Mouse (Mus musculus): ENCODE results near the gene Optn. TPM values are rescaled to one million over a fixed set of nuclear protein-coding genes. Genes with fewer than 3 reads are reported as not detected.

Gene Optn
- total and polyA plus RNA-seq, 3 experiments = 25.1 to 37.3 (median 28.0) TPM

- no peak for TF ChIP-seq BHLHE40 (IDR thresholded peaks at IDR 0.05; ENCODE audit: low read depth, low read length)
- TF ChIP-seq KAT2A (IDR thresholded peaks at IDR 0.05; ENCODE audit: insufficient replicate concordance, low read length) = no peak
- no peak for TF ChIP-seq NELFE (IDR thresholded peaks at IDR 0.05; ENCODE audit: low read depth, low read length)
- TF ChIP-seq EP300 (IDR thresholded peaks at IDR 0.05; ENCODE audit: low read length) = peak; percentile 66
- no peak for TF ChIP-seq ETS1 (conservative IDR thresholded peaks at IDR 0.05; ENCODE audit: low read depth, low read length)
- TF ChIP-seq MXI1 (IDR thresholded peaks at IDR 0.05; ENCODE audit: low read depth, low read length) = peak; percentile 29; the same call in 1 of the 2 replicates
- TF ChIP-seq JUN (IDR thresholded peaks at IDR 0.05; ENCODE audit: insufficient read depth, low read depth, low read length) = no peak
Measured at GRCm38 (mm10) chr2:5062496-5063298, 1.2 kb downstream of the Optn start (continued).

- Histone ChIP-seq H3K27ac (ENCODE audit: insufficient read depth, low read depth) (no peak overlapping the region), H3K9me3 (replicated peaks; ENCODE audit: low read length) (no peaks in the 10 kb centered on the region), H3K36me3 (replicated peaks in 1 of 2; ENCODE audit: control insufficient read depth in 1 of 2, insufficient read depth in 1 of 2, low read length in 1 of 2) (peaks cover 0 to 46% of the 10 kb centered on the region in 2 experiments), H3K4me1 (ENCODE audit: control insufficient read depth in 1 of 2, insufficient read depth in 2 of 2) (peaks cover 0 to 32% of the 10 kb centered on the region in 2 experiments; a peak in 3 of 4 replicates), H3K9ac (ENCODE audit: insufficient read depth, low read depth) (no peak overlapping the region), H3K4me3 (replicated peaks in 1 of 3; ENCODE audit: low read depth in 2 of 3, low read length in 2 of 3, poor library complexity in 1 of 3) (no peak overlapping the region), H3K27me3 (replicated peaks) (peaks cover 4% of the 10 kb centered on the region), H3K79me2 (replicated peaks; ENCODE audit: control insufficient read depth, extremely low read depth, insufficient read depth, poor library complexity, severe bottlenecking) (peaks cover 2% of the 10 kb centered on the region; the same call in 1 of the 2 replicates), H3K4me2 (ENCODE audit: insufficient read depth, low read depth, poor library complexity, severe bottlenecking) (0 out of 2 replicates have a peak overlapping the region, but pooled peaks have one; percentile 8)
- dilution Hi-C loops (cut with MboI; ENCODE audit: extremely low pct_ligation_motif_present, extremely low pct_unique_long_range_greater_than_20kb, low sequenced_read_pairs) (no loop called here), in situ Hi-C loops (cut with MboI; ENCODE audit: low pct_ligation_motif_present, low pct_unique_long_range_greater_than_20kb, low sequenced_read_pairs) (no loop called here)
- no peak for DNase-seq (ENCODE audit: extremely low read depth)
- TF ChIP-seq TCF12 (IDR thresholded peaks at IDR 0.05; ENCODE audit: low read depth, low read length) = no peak
- TF ChIP-seq JUND (conservative IDR thresholded peaks at IDR 0.05; ENCODE audit: low read depth, low read length) = no peak
- no peak for TF ChIP-seq E2F4 (IDR thresholded peaks at IDR 0.05; ENCODE audit: insufficient replicate concordance, low read depth, low read length)
- TF ChIP-seq ZC3H11A (IDR thresholded peaks at IDR 0.05; ENCODE audit: low read depth, low read length) = no peak
- TF ChIP-seq POLR2AphosphoS2 (IDR thresholded peaks at IDR 0.05; ENCODE audit: low read depth, low read length) = no peak
- no peak for TF ChIP-seq PAX5 (IDR thresholded peaks at IDR 0.05; ENCODE audit: low read length)
- no peak for TF ChIP-seq EP300 (IDR thresholded peaks at IDR 0.05; ENCODE audit: low read length)
Measured at GRCm38 (mm10) chr2:5061133-5061708, 2.6 kb downstream of the Optn start.

- Histone ChIP-seq H3K27me3 (replicated peaks) (peaks cover 4% of the 10 kb centered on the region), H3K79me2 (replicated peaks; ENCODE audit: control insufficient read depth, extremely low read depth, insufficient read depth, poor library complexity, severe bottlenecking) (peaks cover 4% of the 10 kb centered on the region; the same call in 1 of the 2 replicates), H3K36me3 (replicated peaks in 1 of 2; ENCODE audit: control insufficient read depth in 1 of 2, insufficient read depth in 1 of 2, low read length in 1 of 2) (peaks cover 3 to 58% of the 10 kb centered on the region in 2 experiments), H3K9ac (ENCODE audit: insufficient read depth, low read depth) (no peak overlapping the region), H3K4me1 (ENCODE audit: control insufficient read depth in 1 of 2, insufficient read depth in 2 of 2) (peaks cover 2 to 32% of the 10 kb centered on the region in 2 experiments), H3K9me3 (replicated peaks; ENCODE audit: low read length) (no peaks in the 10 kb centered on the region), H3K4me2 (ENCODE audit: insufficient read depth, low read depth, poor library complexity, severe bottlenecking) (no peak overlapping the region), H3K27ac (ENCODE audit: insufficient read depth, low read depth) (no peak overlapping the region), H3K4me3 (replicated peaks in 1 of 3; ENCODE audit: low read depth in 2 of 3, low read length in 2 of 3, poor library complexity in 1 of 3) (no peak overlapping the region)
- TF ChIP-seq NRF1 (IDR thresholded peaks at IDR 0.05; ENCODE audit: low read depth, low read length) = no peak
- no peak for TF ChIP-seq IRF4 (IDR thresholded peaks at IDR 0.05; ENCODE audit: low read depth, low read length)
- no peak for TF ChIP-seq USF1 (IDR thresholded peaks at IDR 0.05; ENCODE audit: low read depth, low read length)
- no peak for TF ChIP-seq CTCF (conservative IDR thresholded peaks at IDR 0.05 in 1 of 2, IDR thresholded peaks at IDR 0.05 in 1 of 2; ENCODE audit: low read depth in 2 of 2, low read length in 2 of 2)
- no peak for TF ChIP-seq USF2 (conservative IDR thresholded peaks at IDR 0.05; ENCODE audit: low read depth, low read length)
- TF ChIP-seq EP300 (IDR thresholded peaks at IDR 0.05; ENCODE audit: low read length) = no peak
- TF ChIP-seq JUN (IDR thresholded peaks at IDR 0.05; ENCODE audit: insufficient read depth, low read depth, low read length) = no peak
- TF ChIP-seq RAD21 (IDR thresholded peaks at IDR 0.05; ENCODE audit: low read depth, low read length) = no peak
- TF ChIP-seq HCFC1 (IDR thresholded peaks at IDR 0.05; ENCODE audit: low read depth, low read length) = no peak
- TF ChIP-seq MAZ (IDR thresholded peaks at IDR 0.05; ENCODE audit: low read depth, low read length) = no peak
- no peak for TF ChIP-seq ELF1 (IDR thresholded peaks at IDR 0.05; ENCODE audit: low read depth, low read length)
- TF ChIP-seq CHD1 (IDR thresholded peaks at IDR 0.05; ENCODE audit: low read depth, low read length) = no peak
- TF ChIP-seq SMC3 (IDR thresholded peaks at IDR 0.05; ENCODE audit: low read depth, low read length) = no peak
- no peak for TF ChIP-seq RCOR1 (conservative IDR thresholded peaks at IDR 0.05; ENCODE audit: low read depth, low read length)
- in situ Hi-C loops (cut with MboI; ENCODE audit: low pct_ligation_motif_present, low pct_unique_long_range_greater_than_20kb, low sequenced_read_pairs) = no loop called here
- DNase-seq (ENCODE audit: extremely low read depth) = no peak
- dilution Hi-C loops (cut with MboI; ENCODE audit: extremely low pct_ligation_motif_present, extremely low pct_unique_long_range_greater_than_20kb, low sequenced_read_pairs) = no loop called here
Measured at GRCm38 (mm10) chr2:5059997-5060396, 3.9 kb downstream of the Optn start.

All from CH12.LX (cell line).